Mouse (Mus musculus) stomach, postnatal 0 days (tissue): Measurements from ENCODE around the gene Lmo7.

Experiments
- CTCF ChIP-seq: IDR thresholded peaks from 2 replicates; pipeline ENCODE4 v1.5.1; 2016; ENCODE audit warnings: antibody characterized with exemption, low read depth, mild to moderate bottlenecking, moderate library complexity
- EP300 ChIP-seq: optimal IDR thresholded peaks from 2 replicates; pipeline ENCODE3; 2016; ENCODE audit warnings: antibody characterized with exemption

DNA sequence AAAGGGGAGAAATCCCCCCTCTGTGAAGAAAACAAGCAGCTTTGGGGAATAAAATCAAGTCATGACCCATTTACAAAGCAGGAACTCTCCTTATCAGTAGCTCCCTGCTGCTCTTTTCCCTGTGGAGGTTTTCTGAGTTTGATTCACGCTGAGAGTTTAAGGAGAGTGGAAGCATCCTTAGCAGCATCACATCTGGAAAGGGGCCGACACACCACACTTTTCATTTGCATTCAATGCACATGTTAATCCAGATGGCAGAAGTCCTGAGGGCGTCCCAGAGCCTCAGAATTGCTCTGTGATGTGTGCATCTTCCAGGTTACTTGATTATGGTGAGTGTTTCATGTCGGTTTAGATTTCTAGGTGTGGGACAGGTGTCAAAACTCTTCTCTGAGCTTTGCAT lies 25.7 kb downstream of the Lmo7 start:
- TF ChIP-seq CTCF (no peak), EP300 (no peak)
